Mouse (Mus musculus) gastrocnemius, adult 18-20 months (tissue): ENCODE results near the gene Akap13. TPM values are rescaled to one million over a fixed set of nuclear protein-coding genes. Genes with fewer than 3 reads are reported as not detected.

ENCODE experiments used
- DNase-seq: peaks from one replicate; pipeline ENCODE4 v3.0.0; 2021; ENCODE audit warnings: low spot score
- total RNA-seq, 2 experiments: library from RNA; stranded (reverse); gene quantifications; 2 replicates each; pipeline ENCODE4 v1.2.3; 2021

The Akap13 gene
- total RNA-seq, 2 experiments from 2014 or later = 64.0 to 65.2 TPM

DNA sequence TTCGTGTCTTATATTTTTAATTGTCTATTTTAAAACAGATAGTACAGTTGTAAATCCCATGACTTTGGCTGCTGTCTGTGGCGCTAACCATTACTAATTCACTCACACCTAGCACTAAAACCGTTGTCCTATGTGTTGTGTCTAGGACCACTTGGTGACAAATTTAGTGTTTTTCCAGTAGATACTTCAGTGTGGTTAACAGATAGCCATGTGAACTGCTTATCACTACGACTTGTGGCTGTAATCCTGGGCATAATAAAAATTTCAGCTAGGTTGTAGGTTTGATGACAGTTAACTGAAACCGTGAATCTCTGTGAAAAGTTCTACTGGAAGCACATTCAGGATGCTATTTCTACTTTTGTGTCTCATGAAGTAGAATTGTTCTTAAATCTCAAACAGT, 258.6 kb downstream of the Akap13 start:
- no peak for DNase-seq

DNA sequence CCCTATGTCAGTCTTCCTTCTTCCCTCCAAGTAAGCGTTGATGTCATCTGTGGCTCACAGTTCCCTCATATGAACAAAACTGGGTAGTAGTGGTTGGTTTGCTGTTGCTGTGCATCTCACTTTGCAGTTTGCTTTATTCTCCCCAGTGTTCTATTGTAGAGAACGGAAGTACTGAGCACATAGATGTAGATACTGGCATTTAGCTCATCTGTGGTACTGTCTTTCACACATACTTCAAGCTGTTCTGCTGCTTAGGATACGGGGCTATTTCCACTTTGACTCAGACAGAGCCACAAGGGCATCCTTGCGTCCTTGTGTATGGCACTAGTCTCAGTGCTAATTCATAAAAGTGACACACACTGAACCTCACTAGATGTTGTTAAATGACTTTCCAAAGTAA, 259.7 kb downstream of the Akap13 start:
- no peak for DNase-seq

DNA sequence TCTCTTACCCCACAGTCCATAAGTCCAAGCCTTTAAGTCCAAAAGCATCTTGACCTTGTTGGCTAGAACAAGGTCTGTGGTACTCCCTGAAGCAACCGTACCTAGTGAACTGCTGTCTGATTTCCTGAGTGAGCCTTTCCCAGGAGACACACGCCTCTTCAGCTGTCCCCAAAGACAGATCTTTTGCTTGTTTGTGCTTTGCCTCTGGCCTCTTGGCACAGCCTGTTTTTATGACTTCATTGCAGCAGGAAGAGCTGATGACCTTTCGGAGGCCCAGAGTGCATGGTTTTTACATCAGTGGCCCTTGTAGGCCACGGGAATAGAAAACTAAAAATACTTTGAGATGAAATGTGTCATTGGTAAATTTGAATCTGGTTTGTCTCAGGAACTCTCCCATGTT, 260.6 kb downstream of the Akap13 start:
- peak; percentile 79 for DNase-seq

- DNase-seq = no peak
Observed at GRCm38 (mm10) chr7:75717349-75717748, 262.0 kb downstream of the Akap13 start.

DNA sequence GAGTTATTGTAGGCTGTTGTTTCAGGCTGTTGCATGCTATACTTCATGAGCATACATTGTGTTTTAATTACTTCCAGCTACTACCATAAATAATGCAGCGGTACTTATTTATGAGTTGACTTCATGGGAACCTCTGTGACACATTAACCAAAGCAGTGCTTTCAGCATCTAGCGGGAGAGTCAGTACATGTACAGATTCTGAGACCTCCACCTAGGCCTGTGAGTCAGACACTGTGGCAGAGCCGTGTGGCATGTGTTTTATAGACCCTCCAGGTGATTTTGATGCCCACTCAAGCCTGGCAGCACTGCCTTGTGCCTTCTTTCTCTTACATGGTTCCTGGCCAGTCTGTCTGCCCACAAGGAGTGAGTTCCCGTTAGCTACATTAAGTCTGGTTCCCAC, 266.0 kb downstream of the Akap13 start:
- DNase-seq = no peak

DNA sequence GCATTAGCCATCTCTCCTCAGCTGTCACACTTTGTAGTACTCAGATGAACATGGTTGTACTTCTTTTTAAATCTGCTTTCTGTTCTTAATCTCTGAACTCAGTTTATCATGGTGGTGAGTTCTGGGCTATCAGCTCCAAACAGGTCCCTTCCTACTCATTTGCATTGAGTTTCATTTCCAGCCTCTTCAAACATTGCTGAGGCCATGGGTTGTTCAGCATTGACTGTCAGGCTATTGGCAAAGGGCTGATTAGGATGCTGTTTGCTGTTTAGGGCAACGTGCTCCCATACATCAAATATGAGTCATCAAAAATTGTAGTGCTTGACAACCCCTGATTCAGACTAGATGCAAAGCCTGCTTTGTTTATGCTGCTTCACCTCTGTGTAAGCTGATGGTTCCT, 268.7 kb downstream of the Akap13 start:
- DNase-seq = no peak

DNA sequence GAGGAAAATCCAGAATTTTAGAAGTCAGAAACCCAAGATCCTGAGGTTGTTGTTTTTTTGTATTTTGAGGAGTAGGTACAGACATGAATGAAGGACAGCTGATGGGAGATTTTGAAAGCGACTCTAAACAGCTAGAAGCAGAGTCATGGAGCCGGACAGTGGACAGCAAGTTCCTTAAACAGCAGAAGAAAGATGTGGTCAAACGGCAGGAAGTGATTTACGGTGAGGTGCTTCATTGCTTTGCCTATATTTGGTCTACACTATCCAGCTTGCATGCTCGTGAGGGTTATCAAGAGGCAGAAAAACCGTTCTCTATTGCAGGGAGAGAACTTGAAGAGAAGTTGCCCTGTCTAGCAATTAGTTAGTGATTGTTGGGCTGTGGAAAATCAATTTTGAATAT, 270.6 kb downstream of the Akap13 start:
- DNase-seq = no peak

GRCm38 (mm10) chr7:75726867-75727266, 271.5 kb downstream of the Akap13 start:
- no peak for DNase-seq

- DNase-seq = no peak
Observed at GRCm38 (mm10) chr7:75729652-75730051, 274.3 kb downstream of the Akap13 start.

DNA sequence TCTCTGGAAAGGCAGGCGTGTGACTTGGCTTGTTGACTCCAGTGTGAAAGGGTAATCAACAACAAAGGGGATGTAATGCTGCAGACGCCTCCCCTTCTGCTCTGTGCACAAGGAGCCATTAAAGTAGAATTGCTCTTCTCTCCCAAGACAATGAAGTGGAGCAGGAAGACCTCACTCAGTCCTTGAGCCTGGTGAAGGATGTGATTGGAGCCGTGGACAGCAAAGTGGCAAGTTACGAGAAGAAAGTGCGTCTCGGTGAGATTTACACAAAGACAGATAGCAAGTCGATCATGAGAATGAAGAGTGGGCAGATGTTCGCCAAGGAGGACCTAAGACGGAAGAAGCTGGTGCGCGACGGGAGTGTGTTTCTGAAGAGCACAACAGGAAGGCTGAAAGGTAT, 274.9 kb downstream of the Akap13 start:
- DNase-seq = no peak

- DNase-seq = peak; percentile 31
Observed at GRCm38 (mm10) chr7:75731951-75732350, 276.6 kb downstream of the Akap13 start.

- DNase-seq = no peak
Observed at GRCm38 (mm10) chr7:75733166-75733565, 277.8 kb downstream of the Akap13 start.

DNA sequence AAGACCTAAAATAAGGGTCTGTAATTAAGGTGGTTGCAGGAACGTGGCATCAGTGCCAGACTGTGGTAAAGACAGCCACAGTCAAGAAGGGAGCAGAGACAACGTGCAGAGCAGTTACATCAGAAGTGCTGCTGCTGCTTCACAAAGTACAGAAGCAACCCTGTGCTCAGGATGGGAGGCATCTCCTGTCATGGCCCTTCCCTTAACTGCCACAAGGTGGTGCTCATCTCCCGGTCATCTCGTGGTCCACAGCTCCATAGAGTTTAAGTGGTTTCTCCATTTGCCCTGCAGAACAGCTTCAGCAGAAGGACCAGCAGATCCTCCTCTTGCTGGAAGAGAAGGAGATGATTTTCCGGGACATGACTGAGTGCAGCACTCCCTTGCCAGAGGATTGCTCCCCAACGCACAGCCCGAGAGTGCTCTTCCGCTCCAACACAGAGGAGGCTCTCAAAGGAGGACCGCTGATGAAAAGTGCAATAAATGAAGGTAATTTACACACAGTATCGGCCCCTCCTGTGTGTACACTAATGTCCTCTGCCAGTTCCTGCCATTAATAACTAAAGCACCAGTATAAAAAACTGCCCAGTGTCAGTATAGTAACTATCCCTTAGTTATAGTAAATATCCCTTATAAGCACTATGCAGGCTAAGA, 283.9 kb downstream of the Akap13 start:
- DNase-seq = peak; percentile 64

DNA sequence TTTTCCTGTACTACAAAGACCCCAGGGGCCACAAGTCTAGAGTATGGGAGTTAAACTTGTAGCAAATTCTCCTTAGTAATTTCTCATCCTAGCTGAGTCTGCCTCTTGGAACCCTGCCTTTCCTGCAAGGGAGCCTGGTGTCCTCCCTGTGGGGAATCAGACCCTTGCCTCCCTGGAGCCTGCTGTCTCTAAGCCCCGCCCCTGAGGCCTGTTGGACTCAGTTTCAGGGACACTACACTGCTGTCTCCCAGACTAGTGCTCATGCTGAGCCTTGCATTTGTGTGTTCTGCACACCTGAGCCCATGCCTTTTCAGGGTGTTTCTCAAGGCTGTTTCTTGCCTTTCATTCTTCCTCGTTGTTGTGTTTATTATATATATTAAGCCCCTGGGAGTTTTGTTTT, 289.2 kb downstream of the Akap13 start:
- DNase-seq = peak; percentile 32

- no peak for DNase-seq
Observed at GRCm38 (mm10) chr7:75744978-75745638, 289.8 kb downstream of the Akap13 start.

- DNase-seq = peak; percentile 35
Observed at GRCm38 (mm10) chr7:75745969-75746368, 290.6 kb downstream of the Akap13 start.

- no peak for DNase-seq
Observed at GRCm38 (mm10) chr7:75750581-75750980, 295.2 kb downstream of the Akap13 start.

DNA sequence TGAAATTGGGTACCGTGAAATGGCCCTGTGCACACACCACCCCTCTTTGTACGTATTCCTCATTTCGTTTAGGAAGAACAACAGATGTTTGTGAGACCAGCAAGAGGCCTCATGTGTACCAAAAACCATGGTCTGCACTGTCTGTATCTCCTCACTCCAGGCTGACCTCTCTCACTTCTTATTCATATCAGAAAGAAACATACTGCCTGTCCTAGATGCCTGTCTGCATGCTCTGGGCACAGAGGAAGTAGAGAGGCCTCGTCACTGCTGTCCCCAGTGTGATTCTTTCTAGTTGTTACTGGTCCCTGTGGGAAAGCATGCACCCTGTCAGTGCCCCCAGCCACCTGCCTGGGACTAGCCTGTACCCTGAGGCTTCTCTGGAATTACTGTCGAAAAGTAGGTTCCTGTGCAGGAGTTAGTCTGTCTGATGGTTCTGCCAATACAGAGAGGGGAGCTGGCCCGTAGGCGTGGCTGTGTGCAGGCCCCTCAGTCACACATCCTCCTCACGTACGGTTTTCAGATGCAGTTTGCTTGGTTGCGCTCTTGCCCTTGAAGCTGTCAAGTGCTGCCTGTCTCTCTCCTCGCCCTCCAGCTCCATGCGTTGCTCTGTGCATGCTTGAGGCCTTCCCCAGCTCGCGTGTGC, 295.9 kb downstream of the Akap13 start:
- DNase-seq = no peak

DNA sequence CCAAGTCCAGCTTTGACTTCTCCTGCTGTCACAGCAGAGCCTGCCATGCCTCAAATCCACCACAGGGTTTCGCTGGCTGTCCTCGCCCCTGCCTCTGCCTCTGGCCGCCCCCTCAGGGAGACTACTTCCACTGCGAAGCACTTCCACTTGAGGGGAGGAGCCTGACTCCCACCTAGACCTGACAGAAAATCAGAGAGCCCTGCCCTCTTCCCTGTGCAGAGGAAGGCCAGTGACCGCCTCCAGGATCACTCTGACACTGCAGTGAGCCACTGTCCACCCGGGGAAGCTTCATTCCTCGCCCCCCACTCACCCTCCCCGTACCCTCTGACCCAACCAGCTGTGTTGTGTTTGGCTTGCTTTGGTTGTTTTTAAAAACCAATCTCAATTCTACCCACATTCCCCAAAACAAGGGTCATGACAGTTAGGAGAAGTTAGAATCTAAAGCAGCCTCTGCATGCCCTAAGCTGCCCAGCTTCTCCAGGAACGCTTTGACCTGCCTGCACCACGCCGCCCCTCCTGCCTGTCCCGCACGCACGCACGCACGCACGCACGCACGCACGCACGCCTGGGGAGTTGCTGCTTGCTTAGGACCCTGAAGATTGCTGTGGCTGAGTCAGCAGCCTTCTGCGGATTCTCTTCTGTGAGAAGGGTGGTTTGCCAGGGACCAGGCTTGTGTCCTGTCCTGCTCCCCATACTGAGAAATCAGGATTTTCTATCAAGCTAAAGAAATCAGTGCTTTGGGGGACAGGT, 297.3 kb downstream of the Akap13 start:
- DNase-seq = no peak

GRCm38 (mm10) chr7:75753192-75753783, 298.0 kb downstream of the Akap13 start:
- DNase-seq = no peak

GRCm38 (mm10) chr7:75754587-75755499, 299.5 kb downstream of the Akap13 start:
- no peak for DNase-seq
